Mouse (Mus musculus) layer of hippocampus, adult 2 months (tissue): ENCODE results near the gene Pidd1. TPM values are rescaled to one million over a fixed set of nuclear protein-coding genes. Genes with fewer than 3 reads are reported as not detected.

Experiments
- DNase-seq, 2 experiments: peaks; one replicate each; pipeline ENCODE4 v3.0.0; 2022; ENCODE audit warnings: low spot score in 2 of 2
- H3K27ac ChIP-seq: fragments of 200-600 bp; 2 replicates; pipeline ENCODE4 v1.8.1; 2022
- H3K4me3 ChIP-seq: fragments of 200-600 bp; 2 replicates; pipeline ENCODE4 v1.8.1; 2022; ENCODE audit warnings: mild to moderate bottlenecking
- CTCF ChIP-seq: fragments of 200-600 bp; conservative IDR thresholded peaks from 2 replicates; pipeline ENCODE4 v1.8.1; 2022; ENCODE audit warnings: antibody characterized with exemption, mild to moderate bottlenecking, moderate library complexity
- total RNA-seq, 2 experiments: library from RNA; stranded (reverse); gene quantifications; 2 replicates each; pipeline ENCODE4 v1.2.3; 2021

Gene Pidd1
- total RNA-seq, 2 experiments from 2014 or later = 1.1 to 1.7 TPM

- DNase-seq = no peak
- Histone ChIP-seq H3K27ac (peak overlapping the region; percentile 28; the same call in 1 of the 2 replicates), H3K4me3 (no peak overlapping the region)
- no peak for TF ChIP-seq CTCF
These were observed 34.5 kb upstream of the Pidd1 start for GRCm38 (mm10) chr7:141478270-141478748.

GRCm38 (mm10) chr7:141477578-141478269 lies 33.9 kb upstream of the Pidd1 start:
- no peak overlapping the region; the same call in 1 of the 2 replicates for H3K4me3 ChIP-seq
- H3K27ac ChIP-seq = peak overlapping the region; percentile 71; the same call in 1 of the 2 replicates
- no peak for DNase-seq
- TF ChIP-seq CTCF = no peak

- peak overlapping the region; percentile 71; the same call in 1 of the 2 replicates for H3K27ac ChIP-seq
- H3K4me3 ChIP-seq = peak overlapping the region; percentile 28; the same call in 1 of the 2 replicates
- TF ChIP-seq CTCF = no peak
These were observed 33.2 kb upstream of the Pidd1 start for GRCm38 (mm10) chr7:141476981-141477370.

DNA sequence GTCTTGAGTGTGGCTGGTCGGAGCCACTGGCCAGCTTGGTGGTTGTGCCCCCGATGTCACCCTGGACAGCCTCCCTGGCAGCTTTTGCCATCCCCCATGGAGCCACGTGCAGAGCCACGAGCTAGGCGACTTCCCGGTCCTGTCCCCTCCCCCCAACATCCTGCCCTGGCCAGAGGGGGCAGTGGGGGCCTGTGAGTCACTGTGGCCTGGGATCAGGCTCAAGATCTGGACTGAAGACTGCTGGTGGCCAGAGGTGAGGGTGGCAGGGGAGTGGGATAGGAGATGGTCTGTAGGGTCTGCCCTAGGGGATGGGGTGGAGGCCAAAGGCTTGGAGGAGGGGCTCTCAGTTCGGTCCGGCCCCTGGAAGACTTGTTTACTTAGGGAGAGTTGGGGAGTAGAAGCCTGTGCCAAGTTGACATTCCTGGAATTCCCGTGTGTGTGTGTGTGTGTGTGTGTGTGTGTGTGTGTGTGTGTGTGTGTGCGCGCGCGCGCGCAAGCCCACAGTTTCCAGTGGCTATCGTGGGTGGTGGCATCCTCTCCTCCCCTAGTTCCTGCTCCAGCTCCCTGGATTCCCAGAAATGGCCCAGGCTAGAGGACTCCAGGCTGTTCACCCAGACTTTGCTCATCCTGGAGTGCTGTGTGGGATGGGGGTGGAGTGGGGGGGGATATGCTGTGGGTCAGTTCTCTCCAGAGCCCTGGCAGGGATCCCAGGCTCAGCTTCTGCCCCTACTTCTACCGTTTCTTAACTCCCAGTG lies 32.6 kb upstream of the Pidd1 start:
- Histone ChIP-seq H3K4me3 (peak overlapping the region; percentile 86), H3K27ac (peak overlapping the region; percentile 99)
- TF ChIP-seq CTCF = peak; percentile 41
- no peak for DNase-seq

More at GRCm38 (mm10) chr7:141476981-141477370, 33.2 kb upstream of the Pidd1 start:
- no peak for DNase-seq

- H3K27ac ChIP-seq = peak overlapping the region; percentile 99
- TF ChIP-seq CTCF = no peak
- DNase-seq = no peak
- peak overlapping the region; percentile 86 for H3K4me3 ChIP-seq
These were observed 32.0 kb upstream of the Pidd1 start for GRCm38 (mm10) chr7:141475805-141476158.

- DNase-seq = peak; percentile 69 to 75
- Histone ChIP-seq H3K4me3 (peak within 1 kb of the TSS; percentile 86), H3K27ac (peak within 1 kb of the TSS; percentile 99)
- TF ChIP-seq CTCF = 0 out of 2 replicates have a peak, but pooled peaks have one; percentile 17
These were observed 31.4 kb upstream of the Pidd1 start, which contains the start of the genes Polr2l and Tspan4 for GRCm38 (mm10) chr7:141475011-141475804. TSS of gene Polr2l (minus strand) at chr7:141475132. TSS of gene Tspan4 (plus strand) at chr7:141475240.

DNA sequence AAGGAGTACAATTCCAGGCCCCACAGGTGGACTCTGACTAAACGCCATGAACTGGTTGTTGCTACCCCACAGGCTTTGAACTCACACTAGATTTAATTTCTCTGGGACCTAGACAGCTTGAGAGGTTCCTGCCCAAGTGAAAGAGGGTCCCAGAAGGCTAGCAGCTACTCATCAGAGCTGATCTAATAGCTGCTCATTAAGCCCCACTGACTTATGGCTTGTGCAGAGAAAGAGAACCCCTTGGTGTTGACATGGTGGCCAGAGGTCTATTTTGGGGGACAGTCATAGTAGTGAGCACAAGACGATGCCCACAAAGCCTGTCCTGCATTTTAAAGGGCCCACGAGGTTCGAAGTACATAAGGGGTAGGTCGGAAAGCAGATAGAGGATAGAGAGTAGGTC lies 30.3 kb upstream of the Pidd1 start:
- DNase-seq = no peak
- peak overlapping the region; percentile 99; the same call in 1 of the 2 replicates for H3K27ac ChIP-seq
- no peak for TF ChIP-seq CTCF
- peak overlapping the region; percentile 86 for H3K4me3 ChIP-seq

GRCm38 (mm10) chr7:141472763-141473162 lies 28.9 kb upstream of the Pidd1 start:
- Histone ChIP-seq H3K4me3 (no peak overlapping the region), H3K27ac (no peak overlapping the region)
- no peak for DNase-seq
- no peak for TF ChIP-seq CTCF

DNA sequence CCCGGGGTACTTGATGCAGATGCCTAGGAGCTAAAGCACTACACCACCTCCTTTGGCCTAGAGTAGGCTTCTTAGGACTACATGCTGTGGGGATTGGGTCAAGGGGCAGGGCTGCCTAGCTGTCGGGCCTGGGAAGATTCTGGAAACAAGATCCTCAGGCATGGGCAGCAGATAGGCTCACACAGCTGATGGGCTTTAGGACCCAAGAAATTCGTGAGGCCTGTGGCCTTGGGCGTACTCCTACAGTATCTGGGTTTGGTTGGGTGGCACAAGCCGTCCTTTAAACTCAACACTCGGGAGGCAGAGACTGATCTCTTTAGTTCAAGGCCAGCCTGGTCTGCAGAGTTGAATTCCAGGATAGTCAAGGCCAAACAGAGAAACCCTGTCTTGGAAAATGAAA lies 28.4 kb upstream of the Pidd1 start:
- H3K27ac ChIP-seq = no peak overlapping the region
- no peak for TF ChIP-seq CTCF
- no peak for DNase-seq
- no peak overlapping the region for H3K4me3 ChIP-seq

DNA sequence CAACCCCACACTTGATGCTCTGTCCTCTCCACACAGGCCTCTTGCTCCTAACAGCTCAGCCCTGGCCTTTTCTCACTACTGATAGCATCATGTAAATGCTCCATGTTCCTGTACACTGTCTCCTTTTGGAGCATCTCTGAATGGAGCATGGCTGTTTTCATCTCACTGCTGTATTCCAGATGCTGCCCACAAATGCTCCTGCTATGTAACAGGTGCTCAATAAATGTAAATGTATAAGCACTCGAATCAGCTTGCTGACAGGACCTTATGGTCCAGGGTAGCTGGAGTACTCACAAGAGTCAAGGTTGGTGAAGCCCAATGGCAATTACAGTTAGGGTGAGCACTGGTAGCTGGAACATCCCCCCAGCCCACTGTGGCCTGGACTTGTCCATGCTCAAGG lies 27.4 kb upstream of the Pidd1 start:
- no peak for TF ChIP-seq CTCF
- Histone ChIP-seq H3K4me3 (no peak overlapping the region), H3K27ac (no peak overlapping the region)
- no peak for DNase-seq

- no peak for DNase-seq
- no peak for TF ChIP-seq CTCF
- Histone ChIP-seq H3K27ac (no peak overlapping the region), H3K4me3 (no peak overlapping the region)
These were observed 26.8 kb upstream of the Pidd1 start for GRCm38 (mm10) chr7:141470637-141470944.

- DNase-seq = no peak
- Histone ChIP-seq H3K27ac (no peak overlapping the region), H3K4me3 (no peak overlapping the region)
- TF ChIP-seq CTCF = no peak
These were observed 26.2 kb upstream of the Pidd1 start for GRCm38 (mm10) chr7:141469901-141470636.
